8 mouse cellular contexts compared by ENCODE assay signal in the genomic region with DNA sequence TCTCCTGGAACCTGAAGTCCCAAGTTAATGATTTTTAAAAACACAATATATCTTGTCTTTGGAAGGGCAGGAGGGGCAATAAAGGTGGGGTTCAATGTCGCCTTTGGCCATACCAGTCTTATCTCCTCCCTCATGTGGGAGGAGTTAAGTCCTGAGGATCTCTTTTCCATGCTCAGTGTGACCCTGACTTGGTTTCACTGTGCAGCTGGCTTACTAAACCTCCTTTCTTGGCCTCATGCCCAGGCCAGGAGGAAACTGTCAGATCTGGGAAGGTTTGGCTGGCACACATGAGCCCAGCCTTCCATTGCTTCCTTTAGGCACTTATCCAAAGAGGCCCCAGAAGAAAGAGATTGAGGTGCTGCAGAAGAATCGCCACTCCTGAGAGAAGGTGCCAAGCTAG. TPM values are rescaled to one million over a fixed set of nuclear protein-coding genes. Genes with fewer than 3 reads are reported as not detected.
DNase-seq lines count a peak whose midpoint lies in the region; ATAC-seq lines count a peak whose summit lies in the region.

Cyp4f40 (plus strand) TSS at position 189 of the 400 bp plus-strand sequence.

- no peaks in the 10 kb centered on the region for H3K27me3 ChIP-seq in embryonic facial prominence, embryonic 14.5 days (replicated peaks; ENCODE audit: control insufficient read depth, insufficient read depth, low read length)
- no peaks in the 10 kb centered on the region for H3K27me3 ChIP-seq in embryonic facial prominence, embryonic 10.5 days (replicated peaks; ENCODE audit: low read depth, poor library complexity, severe bottlenecking)
- H3K27me3 ChIP-seq in forebrain, embryonic 10.5 days (ENCODE audit: poor library complexity, severe bottlenecking) = no peaks in the 10 kb centered on the region

- WGBS in embryonic facial prominence, embryonic 14.5 days = 54% methylated on average over 2 of the region's 2 CpGs
- 64% methylated on average over 2 of the region's 2 CpGs for WGBS in embryonic facial prominence, embryonic 10.5 days
- 77% methylated on average over 2 of the region's 2 CpGs for WGBS in forebrain, embryonic 10.5 days

- no peak within 1 kb of the TSS for H3K9ac ChIP-seq in embryonic facial prominence, embryonic 14.5 days (ENCODE audit: low read depth, low read length)

- H3K36me3 ChIP-seq in embryonic facial prominence, embryonic 14.5 days (ENCODE audit: control insufficient read depth, insufficient read depth, low read length) = no peaks in the 10 kb centered on the region
- no peaks in the 10 kb centered on the region for H3K36me3 ChIP-seq in embryonic facial prominence, embryonic 10.5 days (replicated peaks)
- no peaks in the 10 kb centered on the region for H3K36me3 ChIP-seq in forebrain, embryonic 10.5 days (replicated peaks)

- ATAC-seq in embryonic facial prominence, embryonic 14.5 days (ENCODE audit: low read depth) = no peak; the same call in 1 of the 2 replicates

- no peak within 1 kb of the TSS for H3K4me3 ChIP-seq in embryonic facial prominence, embryonic 14.5 days (ENCODE audit: low read depth, low read length)
- H3K4me3 ChIP-seq in embryonic facial prominence, embryonic 10.5 days = no peak within 1 kb of the TSS
- H3K4me3 ChIP-seq in forebrain, embryonic 10.5 days = no peak within 1 kb of the TSS

- no peak within 1 kb of the TSS for H3K4me2 ChIP-seq in embryonic facial prominence, embryonic 14.5 days (ENCODE audit: low read depth, low read length)

- no peak within 1 kb of the TSS for H3K27ac ChIP-seq in embryonic facial prominence, embryonic 14.5 days (replicated peaks; ENCODE audit: low read depth, low read length)
- H3K27ac ChIP-seq in embryonic facial prominence, embryonic 10.5 days (replicated peaks) = no peak within 1 kb of the TSS
- H3K27ac ChIP-seq in forebrain, embryonic 10.5 days = no peak within 1 kb of the TSS

- H3K4me1 ChIP-seq in embryonic facial prominence, embryonic 14.5 days (ENCODE audit: control insufficient read depth, insufficient read depth, low read length) = no peaks in the 10 kb centered on the region
- H3K4me1 ChIP-seq in embryonic facial prominence, embryonic 10.5 days = no peaks in the 10 kb centered on the region
- no peaks in the 10 kb centered on the region for H3K4me1 ChIP-seq in forebrain, embryonic 10.5 days

- peak; percentile 75 for DNase-seq in embryonic facial prominence, embryonic 14.5 days (ENCODE audit: low spot score)
- no peak for DNase-seq in embryonic facial prominence, embryonic 10.5 days (ENCODE audit: low spot score)
- peak; percentile 5 for DNase-seq in right cerebral cortex, adult 18-20 months
- no peak for DNase-seq in right cerebral cortex, postnatal 25 days
- DNase-seq in kidney, postnatal 14 days = peak; percentile 71
- DNase-seq in telencephalon, adult 2 months (ENCODE audit: low read depth, low spot score) = peak; percentile 1
- no peak for DNase-seq in embryo, embryonic 11 days
- no peak for DNase-seq in forebrain, embryonic 10.5 days (ENCODE audit: extremely low spot score, low spot score)

- no peaks in the 10 kb centered on the region for H3K9me3 ChIP-seq in embryonic facial prominence, embryonic 14.5 days (ENCODE audit: control insufficient read depth, low read length)
- H3K9me3 ChIP-seq in embryonic facial prominence, embryonic 10.5 days = no peaks in the 10 kb centered on the region
- no peaks in the 10 kb centered on the region for H3K9me3 ChIP-seq in forebrain, embryonic 10.5 days

RNA-seq across cellular contexts. Expression of gene Cyp4f40, which starts in this region (rescaled TPM):
- polyA plus RNA-seq in embryonic facial prominence, embryonic 14.5 days (2014; fragmentation: Nextera tagmentation; extraction: Ambion mirVana) = not detected in 2 replicates
- not detected in 2 replicates for polyA plus RNA-seq in embryonic facial prominence, embryonic 10.5 days (2016; fragmentation: Nextera tagmentation; extraction: Ambion mirVana)
- polyA plus RNA-seq in forebrain, embryonic 10.5 days (2016; fragmentation: Nextera tagmentation; extraction: Ambion mirVana) = not detected in 2 replicates

Comparison
In these comparisons a context has a peak if more than half of its experiments do, and no peak if none do; other contexts are left out.
1. DNase-seq: peak in right cerebral cortex, adult 18-20 months (single experiment), kidney, postnatal 14 days (single experiment) and telencephalon, adult 2 months (single experiment); none in embryonic facial prominence, embryonic 10.5 days (single experiment), right cerebral cortex, postnatal 25 days (single experiment), embryo, embryonic 11 days (single experiment) and forebrain, embryonic 10.5 days (single experiment).
2. Peak in DNase-seq in embryonic facial prominence, embryonic 14.5 days; RNA of the gene not detected or under 1 TPM.